Mouse (Mus musculus) limb, embryonic 14.5 days (tissue): ENCODE data around the gene Tcf23. TPM values are rescaled to one million over a fixed set of nuclear protein-coding genes. Genes with fewer than 3 reads are reported as not detected.

Experiments used
- ATAC-seq: fragments of 200-750 bp; cut with Nextera tagmentation; 2 replicates; pipeline ENCODE4 v1.8.0; 2017; ENCODE audit warnings: low read depth, moderate number of reproducible peaks, moderate TSS enrichment; ENCODE audit not compliant: low FRiP score
- DNase-seq: peaks from one replicate; pipeline ENCODE4 v3.0.0-alpha.2; 2015; ENCODE audit warnings: low spot score
- H3K27ac ChIP-seq: fragments of 300-500 bp; sonication (generic); replicated peaks from 2 replicates; pipeline ENCODE4 v1.5.1; 2014; ENCODE audit warnings: low read depth, mild to moderate bottlenecking, low read length, moderate library complexity, mixed read lengths
- H3K27me3 ChIP-seq: fragments of 300-500 bp; sonication (generic); 2 replicates; pipeline ENCODE4 v1.6.1; 2014; ENCODE audit warnings: low read length, mixed read lengths; ENCODE audit not compliant: control insufficient read depth, insufficient read depth
- H3K36me3 ChIP-seq: fragments of 300-500 bp; sonication (generic); 2 replicates; pipeline ENCODE4 v1.6.1; 2014; ENCODE audit warnings: mild to moderate bottlenecking, low read length, moderate library complexity, mixed read lengths; ENCODE audit not compliant: control insufficient read depth, insufficient read depth
- H3K4me1 ChIP-seq: fragments of 300-500 bp; sonication (generic); 2 replicates; pipeline ENCODE4 v1.6.1; 2014; ENCODE audit warnings: antibody characterized with exemption, low read length, mixed read lengths; ENCODE audit not compliant: control insufficient read depth, insufficient read depth
- H3K4me2 ChIP-seq: fragments of 300-500 bp; sonication (generic); replicated peaks from 2 replicates; pipeline ENCODE4 v1.6.1; 2014; ENCODE audit warnings: low read depth, mild to moderate bottlenecking, low read length, moderate library complexity; ENCODE audit not compliant: severe bottlenecking
- H3K4me3 ChIP-seq: fragments of 300-500 bp; sonication (generic); replicated peaks from 2 replicates; pipeline ENCODE4 v1.5.1; 2014; ENCODE audit warnings: low read length
- H3K9ac ChIP-seq: fragments of 300-500 bp; sonication (generic); 2 replicates; pipeline ENCODE4 v1.6.1; 2014; ENCODE audit warnings: mild to moderate bottlenecking, low read depth, low read length, moderate library complexity; ENCODE audit not compliant: severe bottlenecking
- H3K9me3 ChIP-seq: fragments of 300-500 bp; sonication (generic); 2 replicates; pipeline ENCODE4 v1.6.1; 2016; ENCODE audit warnings: low read length; ENCODE audit not compliant: control insufficient read depth
- POLR2A ChIP-seq: fragments of 200-500 bp; IDR thresholded peaks from 2 replicates; pipeline ENCODE4 v1.8.0; 2012; ENCODE audit warnings: inconsistent platforms, mild to moderate bottlenecking, moderate library complexity, borderline replicate concordance; ENCODE audit not compliant: insufficient read depth, insufficient read length; ENCODE audit errors: extremely low read depth
- WGBS: fragments of 180-500 bp; shearing (Covaris S2); extraction: QIAGEN DNeasy Blood & Tissue Kit; methylation state at CpG from one replicate; pipeline ENCODE4 v1.1.7; 2014; 5-methylcytosine and 5-hydroxymethylcytosine counted together
- polyA plus RNA-seq, 2 experiments: library from polyadenylated mRNA; depleted of rRNA in 1 of 2; stranded (reverse) in 1 of 2; unstranded in 1 of 2; fragments of >200 nt; fragmentation: Nextera tagmentation in 1 of 2; extraction: Ambion mirVana in 1 of 2; gene quantifications; 2 replicates each; pipeline versions ENCODE4 v1.2.1 to v1.2.3; 2012 to 2014

Gene Tcf23
- polyA plus RNA-seq, 2 experiments, result 0.05 TPM; not detected in 1

DNA sequence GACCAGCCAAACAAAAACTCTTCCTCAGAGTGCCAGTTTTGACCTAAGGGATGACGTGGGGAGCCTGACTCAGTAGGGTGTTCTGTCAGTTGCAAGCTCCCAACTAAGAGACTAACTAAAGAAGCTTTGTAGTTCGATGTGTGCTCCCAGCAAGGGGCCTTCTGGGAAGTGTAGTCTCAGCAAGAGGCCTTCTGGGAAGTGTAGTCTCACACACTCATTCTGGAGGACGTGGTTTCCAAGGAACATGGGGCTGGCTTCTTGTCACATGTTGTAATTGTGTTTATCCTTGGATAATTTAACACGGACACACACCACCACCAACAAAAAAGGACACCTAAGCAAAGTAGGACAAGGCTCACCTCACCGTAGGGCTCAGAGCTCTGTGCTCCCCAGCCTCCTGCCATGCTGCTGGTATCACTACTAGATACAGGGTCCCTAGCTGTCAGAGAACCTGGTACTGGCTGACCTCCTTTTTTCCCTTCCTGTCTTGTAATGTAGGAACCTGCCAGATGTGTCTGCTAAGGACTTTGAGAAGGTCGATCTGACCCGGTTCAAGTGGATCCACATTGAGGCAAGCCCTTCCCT lies 40.4 kb upstream of the Tcf23 start:
- Histone ChIP-seq H3K36me3 (no peaks in the 10 kb centered on the region), H3K4me2 (peak overlapping the region; percentile 15; the same call in 1 of the 2 replicates), H3K4me1 (no peaks in the 10 kb centered on the region), H3K9ac (no peak overlapping the region), H3K27me3 (no peaks in the 10 kb centered on the region), H3K4me3 (no peak overlapping the region), H3K9me3 (no peaks in the 10 kb centered on the region), H3K27ac (no peak overlapping the region)
- WGBS, result 49% methylated on average over 7 of the region's 7 CpGs
- DNase-seq (no peak), ATAC-seq (0 out of 2 replicates have a peak, but pooled peaks have one; percentile 17)
- no peak for TF ChIP-seq POLR2A

GRCm38 (mm10) chr5:30930121-30930520 lies 38.3 kb upstream of the Tcf23 start:
- no peaks in the 10 kb centered on the region for H3K9me3 ChIP-seq
- H3K36me3 ChIP-seq, result no peaks in the 10 kb centered on the region
- ATAC-seq (peak; percentile 51; the same call in 1 of the 2 replicates), DNase-seq (peak; percentile 79)
- no peak overlapping the region for H3K27ac ChIP-seq
- 38% methylated on average over 4 of the region's 4 CpGs for WGBS
- H3K4me3 ChIP-seq, result no peak overlapping the region
- no peak overlapping the region for H3K4me2 ChIP-seq
- H3K27me3 ChIP-seq, result no peaks in the 10 kb centered on the region
- no peak for TF ChIP-seq POLR2A
- no peak overlapping the region for H3K9ac ChIP-seq
- no peaks in the 10 kb centered on the region for H3K4me1 ChIP-seq

DNA sequence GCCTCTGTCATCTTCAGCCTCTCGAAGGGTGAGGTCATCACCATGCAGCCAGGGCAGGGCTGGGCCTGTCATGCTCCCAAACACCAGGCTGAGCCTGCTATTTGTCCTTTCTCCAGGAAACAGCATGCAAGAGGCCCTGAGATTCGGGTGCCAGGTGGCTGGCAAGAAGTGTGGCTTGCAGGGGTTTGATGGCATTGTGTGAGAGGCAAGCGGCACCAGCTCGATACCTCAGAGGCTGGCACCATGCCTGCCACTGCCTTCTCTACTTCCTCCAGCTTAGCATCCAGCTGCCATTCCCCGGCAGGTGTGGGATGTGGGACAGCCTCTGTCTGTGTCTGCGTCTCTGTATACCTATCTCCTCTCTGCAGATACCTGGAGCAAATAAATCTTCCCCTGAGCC lies 37.6 kb upstream of the Tcf23 start:
- no peak overlapping the region for H3K27ac ChIP-seq
- no peak overlapping the region for H3K4me3 ChIP-seq
- no peak for DNase-seq
- no peaks in the 10 kb centered on the region for H3K27me3 ChIP-seq
- H3K36me3 ChIP-seq, result no peaks in the 10 kb centered on the region
- no peaks in the 10 kb centered on the region for H3K9me3 ChIP-seq
- no peak overlapping the region for H3K9ac ChIP-seq
- ATAC-seq, result no peak
- no peak for TF ChIP-seq POLR2A
- H3K4me1 ChIP-seq, result no peaks in the 10 kb centered on the region
- WGBS, result 81% methylated on average over 6 of the region's 6 CpGs
- H3K4me2 ChIP-seq, result no peak overlapping the region

DNA sequence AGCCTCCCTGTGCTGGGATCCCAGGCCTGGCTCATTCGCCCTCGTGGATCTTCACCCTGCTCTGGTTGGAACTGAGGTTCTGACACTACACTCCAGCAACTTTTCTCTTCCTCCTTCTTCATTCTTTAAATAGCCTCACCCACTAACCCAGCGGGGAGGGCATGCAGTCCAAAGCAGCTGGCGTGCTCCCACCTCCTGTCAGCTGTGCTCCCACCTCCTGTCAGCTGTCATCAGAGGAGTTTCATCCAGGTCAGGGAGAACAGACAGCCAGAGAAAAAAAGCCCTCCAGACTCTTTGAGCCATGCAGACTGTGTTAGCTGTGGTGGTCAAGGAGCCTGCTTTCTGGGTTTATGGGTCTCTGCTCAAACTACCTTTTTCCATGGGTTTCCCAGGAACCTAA lies 37.1 kb upstream of the Tcf23 start:
- H3K9ac ChIP-seq, result no peak overlapping the region
- ATAC-seq, result peak; percentile 39; the same call in 1 of the 2 replicates
- H3K36me3 ChIP-seq, result no peaks in the 10 kb centered on the region
- no peak overlapping the region for H3K27ac ChIP-seq
- no peak overlapping the region for H3K4me3 ChIP-seq
- no peaks in the 10 kb centered on the region for H3K9me3 ChIP-seq
- no peak for DNase-seq
- 82% methylated on average over 4 of the region's 4 CpGs for WGBS
- no peaks in the 10 kb centered on the region for H3K27me3 ChIP-seq
- TF ChIP-seq POLR2A, result no peak
- H3K4me2 ChIP-seq, result no peak overlapping the region
- H3K4me1 ChIP-seq, result no peaks in the 10 kb centered on the region

DNA sequence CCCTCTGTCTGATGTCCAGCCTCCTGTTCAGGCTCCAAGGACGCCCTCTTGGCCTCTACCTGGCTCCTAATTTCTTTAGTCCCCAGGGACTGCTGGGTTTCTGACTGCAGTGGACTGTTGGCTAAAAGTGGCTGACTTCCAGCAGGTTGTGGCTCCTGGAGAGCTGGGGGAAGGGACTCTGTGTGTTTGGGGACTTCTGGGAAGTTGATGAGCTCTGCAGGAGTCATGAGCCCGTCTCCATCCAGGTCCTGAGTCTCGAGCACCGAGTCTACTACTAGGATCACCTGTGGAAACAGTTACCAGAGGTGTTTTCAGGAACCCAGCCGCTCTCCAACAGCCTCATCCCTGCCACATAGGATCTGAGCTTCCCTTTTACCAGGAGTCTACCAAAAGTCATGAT lies 34.8 kb upstream of the Tcf23 start:
- no peak for TF ChIP-seq POLR2A
- no peaks in the 10 kb centered on the region for H3K4me1 ChIP-seq
- no peak overlapping the region for H3K9ac ChIP-seq
- H3K9me3 ChIP-seq, result no peaks in the 10 kb centered on the region
- H3K27ac ChIP-seq, result no peak overlapping the region
- H3K4me2 ChIP-seq, result no peak overlapping the region
- no peaks in the 10 kb centered on the region for H3K36me3 ChIP-seq
- H3K4me3 ChIP-seq, result no peak overlapping the region
- ATAC-seq, result no peak
- DNase-seq, result no peak
- no peaks in the 10 kb centered on the region for H3K27me3 ChIP-seq
- 70% methylated on average over 5 of the region's 5 CpGs for WGBS
